Mouse (Mus musculus): ENCODE measurements around the gene Defb26. TPM values are rescaled to one million over a fixed set of nuclear protein-coding genes. Genes with fewer than 3 reads are reported as not detected.

Gene Defb26
- not detected in 2 replicates for total RNA-seq (2014; fragmentation: Nextera tagmentation)
- not detected in 2 replicates for total RNA-seq (2017)
- not detected in 2 replicates for polyA plus RNA-seq (2012)

GRCm38 (mm10) chr2:152511592-152511991, at the start of gene Defb26:
Defb26 (minus strand) TSS chr2:152511692.
- DNase-seq (ENCODE audit: low spot score) (no peak), ATAC-seq (ENCODE audit: extremely low read depth, insufficient number of reproducible peaks, low FRiP score, poor library complexity, severe bottlenecking) (no peak)
- H3K9me3 ChIP-seq (replicated peaks): no peaks in the 10 kb centered on the region
- H3K36me3 ChIP-seq (replicated peaks): no peaks in the 10 kb centered on the region
- TF ChIP-seq CTCF (IDR thresholded peaks at IDR 0.05; ENCODE audit: low read depth, low read length) (no peak), GATA1 (IDR thresholded peaks at IDR 0.05; ENCODE audit: borderline replicate concordance, low read length) (no peak), GATA2 (IDR thresholded peaks at IDR 0.05; ENCODE audit: borderline replicate concordance, low read depth, low read length) (no peak), TAL1 (conservative IDR thresholded peaks at IDR 0.05; ENCODE audit: low read depth, low read length) (no peak), POLR2AphosphoS5 (IDR thresholded peaks at IDR 0.05; ENCODE audit: insufficient replicate concordance, low read depth, low read length) (no peak)
- H3K4me3 ChIP-seq (ENCODE audit: low read depth, low read length): no peak within 1 kb of the TSS
- H3K4me1 ChIP-seq (ENCODE audit: insufficient read depth, low read depth, low read length): no peaks in the 10 kb centered on the region
- H3K27me3 ChIP-seq (ENCODE audit: insufficient read depth, low read length): 0 out of 2 replicates have a peak, but pooled peaks cover 4% of the 10 kb centered on the region

GRCm38 (mm10) chr2:152556655-152557054, 45.2 kb upstream of the Defb26 start:
- Histone ChIP-seq H3K27me3 (ENCODE audit: insufficient read depth, low read length) (peaks cover 8% of the 10 kb centered on the region), H3K36me3 (replicated peaks) (no peaks in the 10 kb centered on the region), H3K4me3 (ENCODE audit: low read depth, low read length) (no peak overlapping the region), H3K4me1 (ENCODE audit: insufficient read depth, low read depth, low read length) (no peaks in the 10 kb centered on the region), H3K9me3 (replicated peaks) (no peaks in the 10 kb centered on the region)
- no peak for DNase-seq (ENCODE audit: low spot score)
- ATAC-seq (ENCODE audit: extremely low read depth, insufficient number of reproducible peaks, low FRiP score, poor library complexity, severe bottlenecking): no peak
- no peak for TF ChIP-seq POLR2AphosphoS5 (IDR thresholded peaks at IDR 0.05; ENCODE audit: insufficient replicate concordance, low read depth, low read length)
- no peak for TF ChIP-seq GATA2 (IDR thresholded peaks at IDR 0.05; ENCODE audit: borderline replicate concordance, low read depth, low read length)
- no peak for TF ChIP-seq TAL1 (conservative IDR thresholded peaks at IDR 0.05; ENCODE audit: low read depth, low read length)
- TF ChIP-seq GATA1 (IDR thresholded peaks at IDR 0.05; ENCODE audit: borderline replicate concordance, low read length): no peak
- TF ChIP-seq CTCF (IDR thresholded peaks at IDR 0.05; ENCODE audit: low read depth, low read length): no peak

GRCm38 (mm10) chr2:152553774-152554423, 42.4 kb upstream of the Defb26 start:
- no peak for DNase-seq (ENCODE audit: low spot score)
- no peak for ATAC-seq (ENCODE audit: extremely low read depth, insufficient number of reproducible peaks, low FRiP score, poor library complexity, severe bottlenecking)
- H3K9me3 ChIP-seq (replicated peaks): no peaks in the 10 kb centered on the region
- H3K4me1 ChIP-seq (ENCODE audit: insufficient read depth, low read depth, low read length): no peaks in the 10 kb centered on the region
- peak; percentile 23; the same call in 1 of the 2 replicates for TF ChIP-seq CTCF (IDR thresholded peaks at IDR 0.05; ENCODE audit: low read depth, low read length)
- TF ChIP-seq TAL1 (conservative IDR thresholded peaks at IDR 0.05; ENCODE audit: low read depth, low read length): no peak
- H3K4me3 ChIP-seq (ENCODE audit: low read depth, low read length): no peak overlapping the region
- no peaks in the 10 kb centered on the region for H3K36me3 ChIP-seq (replicated peaks)
- H3K27me3 ChIP-seq (ENCODE audit: insufficient read depth, low read length): peaks cover 9% of the 10 kb centered on the region

DNA sequence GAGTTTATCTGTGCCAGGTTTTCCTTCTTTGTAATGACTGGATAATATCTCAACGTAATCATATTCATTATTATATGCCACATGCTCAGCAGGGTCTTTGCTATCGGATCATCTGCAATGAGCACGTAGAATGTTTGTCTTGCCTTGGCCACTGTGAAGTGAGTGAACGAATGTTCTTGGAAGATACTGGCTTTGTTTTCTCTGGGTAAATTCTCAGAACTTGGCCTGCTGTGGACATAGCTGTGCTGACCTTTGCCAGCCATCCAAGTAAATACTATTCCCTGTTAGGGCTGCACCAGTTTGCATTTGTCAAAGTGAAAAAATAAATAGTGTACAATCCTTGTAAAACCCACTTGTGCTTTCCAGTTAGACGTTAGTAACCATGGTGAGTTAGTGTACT, 36.6 kb upstream of the Defb26 start:
- no peak overlapping the region for H3K4me3 ChIP-seq (ENCODE audit: low read depth, low read length)
- no peaks in the 10 kb centered on the region for H3K36me3 ChIP-seq (replicated peaks)
- no peaks in the 10 kb centered on the region for H3K9me3 ChIP-seq (replicated peaks)
- no peaks in the 10 kb centered on the region for H3K4me1 ChIP-seq (ENCODE audit: insufficient read depth, low read depth, low read length)
- peaks cover 3% of the 10 kb centered on the region; the same call in 1 of the 2 replicates for H3K27me3 ChIP-seq (ENCODE audit: insufficient read depth, low read length)
- DNase-seq (ENCODE audit: low spot score): no peak
- TF ChIP-seq GATA2 (IDR thresholded peaks at IDR 0.05; ENCODE audit: borderline replicate concordance, low read depth, low read length) (no peak), TAL1 (conservative IDR thresholded peaks at IDR 0.05; ENCODE audit: low read depth, low read length) (no peak), GATA1 (IDR thresholded peaks at IDR 0.05; ENCODE audit: borderline replicate concordance, low read length) (no peak), POLR2AphosphoS5 (IDR thresholded peaks at IDR 0.05; ENCODE audit: insufficient replicate concordance, low read depth, low read length) (no peak), CTCF (IDR thresholded peaks at IDR 0.05; ENCODE audit: low read depth, low read length) (no peak)
- ATAC-seq (ENCODE audit: extremely low read depth, insufficient number of reproducible peaks, low FRiP score, poor library complexity, severe bottlenecking): no peak

- DNase-seq (ENCODE audit: low spot score) (peak; percentile 4), ATAC-seq (ENCODE audit: extremely low read depth, insufficient number of reproducible peaks, low FRiP score, poor library complexity, severe bottlenecking) (no peak)
- no peak for TF ChIP-seq POLR2AphosphoS5 (IDR thresholded peaks at IDR 0.05; ENCODE audit: insufficient replicate concordance, low read depth, low read length)
- TF ChIP-seq CTCF (IDR thresholded peaks at IDR 0.05; ENCODE audit: low read depth, low read length): no peak
- TF ChIP-seq GATA1 (IDR thresholded peaks at IDR 0.05; ENCODE audit: borderline replicate concordance, low read length): no peak
- no peak for TF ChIP-seq GATA2 (IDR thresholded peaks at IDR 0.05; ENCODE audit: borderline replicate concordance, low read depth, low read length)
- no peak for TF ChIP-seq TAL1 (conservative IDR thresholded peaks at IDR 0.05; ENCODE audit: low read depth, low read length)
- H3K36me3 ChIP-seq (replicated peaks): no peaks in the 10 kb centered on the region
- peaks cover 3% of the 10 kb centered on the region; the same call in 1 of the 2 replicates for H3K27me3 ChIP-seq (ENCODE audit: insufficient read depth, low read length)
- H3K4me1 ChIP-seq (ENCODE audit: insufficient read depth, low read depth, low read length): no peaks in the 10 kb centered on the region
- H3K9me3 ChIP-seq (replicated peaks): peaks cover 2% of the 10 kb centered on the region; the same call in 1 of the 2 replicates
- no peak overlapping the region for H3K4me3 ChIP-seq (ENCODE audit: low read depth, low read length)
These were observed 33.2 kb upstream of the Defb26 start for GRCm38 (mm10) chr2:152544691-152545090.

GRCm38 (mm10) chr2:152543478-152543877, 32.0 kb upstream of the Defb26 start:
- no peaks in the 10 kb centered on the region for H3K36me3 ChIP-seq (replicated peaks)
- ATAC-seq (ENCODE audit: extremely low read depth, insufficient number of reproducible peaks, low FRiP score, poor library complexity, severe bottlenecking) (no peak), DNase-seq (ENCODE audit: low spot score) (no peak)
- peaks cover 2% of the 10 kb centered on the region; the same call in 1 of the 2 replicates for H3K9me3 ChIP-seq (replicated peaks)
- H3K27me3 ChIP-seq (ENCODE audit: insufficient read depth, low read length): peaks cover 3% of the 10 kb centered on the region; the same call in 1 of the 2 replicates
- H3K4me3 ChIP-seq (ENCODE audit: low read depth, low read length): no peak overlapping the region
- no peaks in the 10 kb centered on the region for H3K4me1 ChIP-seq (ENCODE audit: insufficient read depth, low read depth, low read length)
- no peak for TF ChIP-seq POLR2AphosphoS5 (IDR thresholded peaks at IDR 0.05; ENCODE audit: insufficient replicate concordance, low read depth, low read length)
- no peak for TF ChIP-seq GATA1 (IDR thresholded peaks at IDR 0.05; ENCODE audit: borderline replicate concordance, low read length)
- no peak for TF ChIP-seq CTCF (IDR thresholded peaks at IDR 0.05; ENCODE audit: low read depth, low read length)
- no peak for TF ChIP-seq GATA2 (IDR thresholded peaks at IDR 0.05; ENCODE audit: borderline replicate concordance, low read depth, low read length)
- TF ChIP-seq TAL1 (conservative IDR thresholded peaks at IDR 0.05; ENCODE audit: low read depth, low read length): no peak

Measured in G1E (cell line).